Mouse (Mus musculus): Measurements from ENCODE around the gene Acvr1.

DNA sequence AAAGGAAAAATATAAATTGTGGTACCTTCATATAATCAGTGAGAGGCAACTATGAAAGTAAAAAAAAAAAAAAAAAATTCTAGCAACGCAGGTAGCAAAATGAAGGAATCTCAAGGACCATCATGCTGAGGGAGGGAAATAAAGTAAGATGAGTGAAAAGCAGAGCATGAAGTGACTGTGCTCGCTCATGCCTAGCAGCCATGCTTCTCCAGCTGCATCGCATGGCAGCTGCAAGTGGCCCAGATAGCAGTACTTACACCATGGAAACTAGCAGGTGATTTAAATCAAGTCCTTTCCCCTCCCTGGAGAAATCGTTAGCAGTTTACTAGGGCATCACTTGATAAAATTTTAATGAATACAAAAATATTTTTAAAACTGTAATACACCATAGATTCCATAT lies 34.4 kb upstream of the Acvr1 start:
- TF ChIP-seq CTCF (conservative IDR thresholded peaks at IDR 0.05; ENCODE audit: low read length): no peak
- no peak for TF ChIP-seq NANOG (IDR thresholded peaks at IDR 0.05; ENCODE audit: borderline replicate concordance, low read length)
- TF ChIP-seq POU5F1 (IDR thresholded peaks at IDR 0.05; ENCODE audit: borderline replicate concordance, low read length): no peak
